8 mouse cellular contexts compared by ENCODE assay signal in genomic region chr3:97867221-97868023, GRCm38 (mm10). TPM values are rescaled to one million over a fixed set of nuclear protein-coding genes. Genes with fewer than 3 reads are reported as not detected.
A peak's percentile ranks its signal among the peaks of the same experiment; 100 is the strongest.
DNase-seq lines count a peak whose midpoint lies in the region; ATAC-seq lines count a peak whose summit lies in the region.

No protein-coding gene starts in this region.

- peak overlapping the region; percentile 35 for H3K4me3 ChIP-seq in limb, embryonic 11.5 days (ENCODE audit: low read depth, low read length)
- peak overlapping the region; percentile 47 for H3K4me3 ChIP-seq in neural tube, embryonic 12.5 days

- peak overlapping the region; percentile 84 for H3K4me2 ChIP-seq in limb, embryonic 11.5 days (ENCODE audit: low read depth, severe bottlenecking)
- peak overlapping the region; percentile 98 for H3K4me2 ChIP-seq in neural tube, embryonic 12.5 days (replicated peaks)

- peaks cover 5% of the 10 kb centered on the region; the same call in 1 of the 2 replicates for H3K4me1 ChIP-seq in limb, embryonic 11.5 days (ENCODE audit: control insufficient read depth, insufficient read depth, low read length)
- peaks cover 8% of the 10 kb centered on the region for H3K4me1 ChIP-seq in neural tube, embryonic 12.5 days

- ATAC-seq in cerebellum, adult (ENCODE audit: insufficient number of reproducible peaks, low FRiP score, low TSS enrichment) = peak; percentile 29; the same call in 1 of the 2 replicates
- peak; percentile 39; the same call in 1 of the 2 replicates for ATAC-seq in limb, embryonic 11.5 days (ENCODE audit: insufficient number of reproducible peaks, low FRiP score, low TSS enrichment, low read depth)
- peak; percentile 64 for ATAC-seq in neural tube, embryonic 12.5 days (ENCODE audit: low FRiP score, low read depth)

- no peak overlapping the region for H3K27ac ChIP-seq in limb, embryonic 11.5 days (replicated peaks; ENCODE audit: low read depth, low read length)
- no peak overlapping the region for H3K27ac ChIP-seq in neural tube, embryonic 12.5 days

- H3K36me3 ChIP-seq in limb, embryonic 11.5 days (ENCODE audit: control insufficient read depth, insufficient read depth, low read length) = no peaks in the 10 kb centered on the region
- H3K36me3 ChIP-seq in neural tube, embryonic 12.5 days = no peaks in the 10 kb centered on the region

- peak overlapping the region; percentile 31; the same call in 1 of the 2 replicates for H3K9ac ChIP-seq in limb, embryonic 11.5 days (ENCODE audit: low read length)
- H3K9ac ChIP-seq in neural tube, embryonic 12.5 days = peak overlapping the region; percentile 59

- no peak for DNase-seq in cerebellum, adult 11 months
- DNase-seq in urinary bladder, postnatal 10 days (ENCODE audit: low spot score) = peak; percentile 12
- DNase-seq in urinary bladder, postnatal 36 days (ENCODE audit: low spot score in 2 of 2) = no peak
- DNase-seq in heart, postnatal 4 days = peak; percentile 34
- peak; percentile 36 for DNase-seq in limb, embryonic 11.5 days (ENCODE audit: low spot score)
- DNase-seq in ovary, adult 18-20 months (ENCODE audit: low spot score) = no peak

- H3K9me3 ChIP-seq in limb, embryonic 11.5 days (ENCODE audit: control insufficient read depth, low read length) = no peaks in the 10 kb centered on the region
- H3K9me3 ChIP-seq in neural tube, embryonic 12.5 days = no peaks in the 10 kb centered on the region

- peaks cover 20% of the 10 kb centered on the region for H3K27me3 ChIP-seq in limb, embryonic 11.5 days (ENCODE audit: control insufficient read depth, insufficient read depth, low read length)
- H3K27me3 ChIP-seq in neural tube, embryonic 12.5 days (replicated peaks) = peaks cover 35% of the 10 kb centered on the region

- 2% methylated on average over 28 of the region's 28 CpGs for WGBS in limb, embryonic 11.5 days
- 2% methylated on average over 28 of the region's 28 CpGs for WGBS in neural tube, embryonic 12.5 days

RNA-seq across cellular contexts. Expression of gene Pde4dip, which starts 21.1 kb away (rescaled TPM):
- 100 to 1,000 TPM; 632 to 678 TPM for total RNA-seq in heart, postnatal 4 days (2021)
- 23.3 and 29.2 TPM in 2 replicates for polyA plus RNA-seq in limb, embryonic 11.5 days (2014; fragmentation: Nextera tagmentation; extraction: Ambion mirVana)
- polyA plus RNA-seq in neural tube, embryonic 12.5 days (2016; fragmentation: Nextera tagmentation; extraction: Ambion mirVana) = 51.1 and 60.1 TPM in 2 replicates

RNA-seq across cellular contexts. Expression of gene Sec22b, which starts 33.6 kb away (rescaled TPM):
- 10 to 100 TPM; 62.4 to 63.3 TPM for total RNA-seq in heart, postnatal 4 days (2021)
- polyA plus RNA-seq in limb, embryonic 11.5 days (2014; fragmentation: Nextera tagmentation; extraction: Ambion mirVana) = 153 TPM in 2 replicates
- polyA plus RNA-seq in neural tube, embryonic 12.5 days (2016; fragmentation: Nextera tagmentation; extraction: Ambion mirVana) = 106 and 109 TPM in 2 replicates

Comparison
In these comparisons a context has a peak if more than half of its experiments do, and no peak if none do; other contexts are left out.
1. DNase-seq: peak in urinary bladder, postnatal 10 days (single experiment), heart, postnatal 4 days (single experiment) and limb, embryonic 11.5 days (single experiment); none in cerebellum, adult 11 months (single experiment), urinary bladder, postnatal 36 days (0 of 2) and ovary, adult 18-20 months (single experiment).
2. Peak in every context shown above with its lines, with median percentiles within 50 percentile points of each other: ATAC-seq.